Mouse (Mus musculus): ENCODE results near the gene Maml3. TPM values are rescaled to one million over a fixed set of nuclear protein-coding genes. Genes with fewer than 3 reads are reported as not detected.
A peak's percentile ranks its signal among the peaks of the same experiment; 100 is the strongest.

Gene Maml3
- total RNA-seq, 2 experiments from 2014 or later: 2.5 to 4.4 TPM

DNA sequence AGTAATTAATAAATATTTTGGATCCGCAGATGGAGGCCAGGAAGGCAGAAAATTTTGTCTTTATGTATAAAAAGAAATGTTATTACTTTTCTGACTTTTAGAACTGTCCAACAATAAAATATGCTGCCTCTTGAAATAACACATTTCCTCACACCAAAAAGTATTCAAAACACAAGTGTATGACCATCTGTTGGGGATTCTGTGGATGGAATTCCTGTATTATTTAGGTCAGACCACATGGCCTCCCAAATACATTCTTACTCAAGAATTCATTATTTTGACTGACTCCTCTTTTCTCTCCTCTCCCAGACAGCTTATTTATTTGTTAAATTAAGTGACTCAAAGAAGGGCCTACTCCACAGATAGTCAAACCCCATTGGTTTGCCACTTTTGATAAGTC, 89.3 kb downstream of the Maml3 start:
- intact Hi-C loops (cut with DNase I): no loop called here
- DNase-seq (ENCODE audit: low spot score): no peak

DNA sequence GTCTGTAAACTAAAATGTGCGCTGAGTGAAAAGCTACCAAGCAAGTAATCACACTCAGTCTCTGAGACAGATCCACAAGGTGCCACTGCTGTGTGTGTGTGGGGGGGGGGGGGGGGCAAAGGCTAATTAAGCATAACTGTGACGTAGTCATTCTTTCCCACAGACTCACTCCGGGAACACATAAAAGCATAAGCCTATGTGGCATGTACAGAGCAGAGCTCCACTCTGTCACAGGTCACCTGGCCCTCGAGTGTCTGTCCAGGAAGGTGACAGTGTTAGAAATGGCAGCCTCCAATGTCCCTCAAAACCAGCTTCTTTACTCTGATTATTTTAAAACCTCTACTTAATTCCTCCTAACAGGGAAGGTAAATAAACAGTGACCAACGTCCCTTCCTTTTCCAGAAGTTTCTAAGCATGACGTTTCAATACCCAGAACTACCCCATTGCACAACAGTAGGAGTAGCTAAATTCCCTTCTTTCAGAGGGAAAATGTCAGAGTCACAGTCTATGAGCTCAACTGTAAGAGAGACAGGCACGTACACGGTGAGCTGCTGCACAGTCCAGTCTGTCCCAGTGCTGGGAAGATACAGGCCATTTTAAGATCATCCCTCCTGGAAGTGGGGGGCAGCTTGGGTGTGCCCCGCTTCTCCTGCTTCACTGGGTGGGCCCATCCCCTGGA, 93.7 kb downstream of the Maml3 start:
- intact Hi-C loops (cut with DNase I): no loop called here
- no peak for DNase-seq (ENCODE audit: low spot score)

DNA sequence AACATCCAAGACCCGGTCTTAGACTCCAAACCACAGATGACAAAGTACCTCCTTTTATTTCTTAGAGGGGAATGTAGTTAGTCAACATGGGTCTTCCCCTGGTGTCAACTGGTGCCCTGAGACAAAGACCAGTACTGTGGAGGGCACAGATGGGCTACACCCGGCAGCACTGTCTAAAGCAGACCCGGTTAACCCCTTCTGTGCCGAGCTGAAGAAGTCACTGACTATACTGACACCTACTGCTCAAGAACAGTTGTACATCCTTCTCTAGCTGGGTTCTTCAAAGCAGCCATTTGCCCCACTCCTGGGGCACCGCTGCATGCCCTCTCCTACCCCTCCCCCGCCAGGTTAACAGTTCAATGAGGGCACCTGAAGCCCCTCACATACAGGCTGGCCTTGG, 95.6 kb downstream of the Maml3 start:
- intact Hi-C loops (cut with DNase I): loop anchor here (5.0 to 10.0 kb wide), 2 partner anchors 93 to 185 kb away; no protein-coding TSS in a partner anchor

DNA sequence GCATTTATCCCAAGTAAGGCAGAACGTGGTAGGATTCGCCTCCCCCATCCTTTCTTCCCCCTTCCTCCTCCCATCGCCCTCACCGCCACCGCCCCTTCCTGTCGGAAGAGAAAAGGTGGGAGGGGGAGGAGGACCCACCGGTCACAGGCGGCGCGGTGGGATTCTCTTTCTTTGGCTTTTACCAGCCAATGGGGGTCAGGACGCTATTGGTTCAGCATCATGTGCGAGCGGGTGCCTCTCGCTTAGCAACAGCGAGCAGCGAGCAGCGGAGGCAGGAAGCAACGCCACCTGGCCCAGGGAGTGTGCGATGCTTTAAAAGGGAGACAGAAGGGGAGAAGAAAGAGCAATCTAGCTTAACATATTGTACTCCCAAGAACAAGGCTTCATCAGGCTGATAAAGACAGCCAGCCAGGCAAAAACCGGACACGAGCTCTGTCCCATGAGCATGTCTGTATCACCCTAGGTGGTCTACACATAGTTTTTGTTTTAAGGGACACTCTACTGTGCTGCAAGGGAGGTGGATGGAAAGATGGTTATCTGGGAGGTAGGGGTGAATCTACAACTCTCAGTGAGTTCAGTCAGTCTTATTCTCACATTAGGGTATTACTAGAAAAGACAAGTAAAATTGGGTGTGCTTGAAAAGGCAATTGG, 97.1 kb downstream of the Maml3 start:
- intact Hi-C loops (cut with DNase I): loop anchor here (5.0 to 10.0 kb wide), 2 partner anchors 95 to 187 kb away; no protein-coding TSS in a partner anchor
- DNase-seq (ENCODE audit: low spot score): peak; percentile 6

More for the DNA sequence above, 95.6 kb downstream of the Maml3 start:
- DNase-seq (ENCODE audit: low spot score): no peak

DNA sequence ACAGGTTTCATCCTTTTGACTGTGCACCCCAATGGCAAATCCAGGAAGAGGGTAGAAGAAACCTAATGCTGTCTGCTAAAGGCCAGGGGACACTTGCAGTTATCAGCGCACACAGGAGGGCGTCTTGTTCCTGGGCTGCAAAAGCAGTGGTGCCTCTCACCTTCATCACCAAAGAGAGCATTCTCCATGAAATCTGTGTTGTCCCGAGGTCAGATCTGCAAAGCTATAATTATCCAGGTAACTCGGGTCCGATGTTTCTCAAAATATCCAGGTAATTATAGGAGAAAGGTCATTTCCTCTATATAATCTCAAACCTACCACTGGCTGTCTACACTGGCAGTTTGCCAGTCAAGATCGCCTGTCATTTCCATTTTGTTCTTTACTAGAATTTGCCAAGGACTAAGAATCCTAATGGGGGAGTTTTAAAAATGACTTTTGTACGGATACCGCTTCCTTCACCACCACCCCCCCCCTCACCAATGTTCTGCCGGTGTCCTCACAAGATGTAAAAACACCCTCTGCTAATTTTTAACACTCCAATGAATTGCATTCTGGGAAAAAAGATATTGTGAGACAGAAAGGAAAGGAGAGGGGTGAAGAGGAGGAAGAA, 98.0 kb downstream of the Maml3 start:
- intact Hi-C loops (cut with DNase I): loop anchor here (5.0 to 10.0 kb wide), 2 partner anchors 95 to 188 kb away; no protein-coding TSS in a partner anchor
- DNase-seq (ENCODE audit: low spot score): no peak

DNA sequence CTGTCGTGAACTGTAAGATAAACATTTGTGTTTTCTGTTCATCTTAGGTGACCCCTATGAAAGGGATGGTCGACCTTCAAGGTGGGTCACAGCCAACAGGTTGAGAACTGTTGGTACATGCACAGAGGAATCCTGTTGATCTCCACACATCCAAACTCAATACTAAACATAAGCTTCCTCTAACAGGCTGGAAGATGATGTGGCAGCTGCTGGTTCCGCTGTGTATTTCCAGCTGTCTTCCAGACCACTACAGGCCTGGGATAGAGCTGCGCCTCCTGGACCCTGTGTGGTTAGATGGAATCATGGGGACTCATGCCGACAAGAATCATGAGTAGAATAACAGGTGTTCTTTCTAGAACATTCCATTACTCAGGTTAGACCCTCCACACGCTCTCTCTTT, 101.2 kb downstream of the Maml3 start:
- intact Hi-C loops (cut with DNase I): loop anchor here (5.0 to 10.0 kb wide), 2 partner anchors 84 to 191 kb away; no protein-coding TSS in a partner anchor
- no peak for DNase-seq (ENCODE audit: low spot score)

DNA sequence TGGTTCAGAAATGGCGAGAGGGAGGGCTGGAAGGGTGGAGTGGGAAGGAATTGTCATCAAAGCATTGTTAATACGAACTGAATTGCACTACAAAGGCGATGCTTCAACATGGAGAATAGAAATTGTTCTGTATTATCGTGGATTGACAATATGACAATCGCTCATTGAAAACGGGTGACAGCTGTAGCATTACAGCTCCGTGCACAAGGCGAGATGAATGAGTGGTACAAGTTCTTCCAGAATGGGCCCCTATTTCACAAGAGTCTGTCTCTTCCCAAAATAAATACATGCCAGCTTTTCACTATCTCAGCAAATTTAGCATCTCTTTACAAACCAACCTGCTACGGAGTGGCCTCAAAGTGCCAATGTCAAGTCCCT, 103.4 kb downstream of the Maml3 start:
- intact Hi-C loops (cut with DNase I): loop anchor here (5.0 to 10.0 kb wide), 2 partner anchors 86 to 193 kb away; no protein-coding TSS in a partner anchor
- DNase-seq (ENCODE audit: low spot score): no peak

DNA sequence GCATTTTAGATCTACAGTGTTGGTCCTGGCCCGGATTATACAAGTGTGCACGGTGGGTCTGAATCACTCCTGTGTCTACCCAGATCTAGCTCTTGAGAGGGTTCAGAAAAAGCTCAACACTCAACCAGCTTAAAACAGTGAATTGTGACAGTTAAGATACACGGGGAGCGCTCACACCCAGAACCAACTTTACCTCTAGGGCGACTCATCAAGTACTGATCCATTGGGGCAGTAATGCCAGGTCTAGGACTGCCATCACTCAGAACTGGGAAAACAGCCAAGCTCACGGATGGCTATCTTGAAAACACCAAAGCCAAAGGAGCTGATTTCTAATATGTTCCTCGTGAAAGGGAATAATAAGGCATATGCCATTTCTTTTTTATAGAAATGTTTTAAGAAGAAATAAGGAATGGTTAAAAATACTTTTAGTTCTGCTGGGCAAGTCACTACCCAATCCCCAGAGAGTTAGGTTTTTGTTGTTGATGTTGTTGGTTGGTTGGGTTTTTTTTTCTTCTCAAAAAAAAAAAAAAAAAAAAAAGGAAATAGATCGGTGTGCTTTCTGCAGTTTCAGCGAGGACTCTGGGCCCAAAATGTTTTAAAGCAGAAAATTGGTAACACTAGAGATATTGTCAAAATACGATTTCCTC, 103.9 kb downstream of the Maml3 start:
- no peak for DNase-seq (ENCODE audit: low spot score)
- intact Hi-C loops (cut with DNase I): loop anchor here (5.0 to 10.0 kb wide), 2 partner anchors 86 to 194 kb away; no protein-coding TSS in a partner anchor

DNA sequence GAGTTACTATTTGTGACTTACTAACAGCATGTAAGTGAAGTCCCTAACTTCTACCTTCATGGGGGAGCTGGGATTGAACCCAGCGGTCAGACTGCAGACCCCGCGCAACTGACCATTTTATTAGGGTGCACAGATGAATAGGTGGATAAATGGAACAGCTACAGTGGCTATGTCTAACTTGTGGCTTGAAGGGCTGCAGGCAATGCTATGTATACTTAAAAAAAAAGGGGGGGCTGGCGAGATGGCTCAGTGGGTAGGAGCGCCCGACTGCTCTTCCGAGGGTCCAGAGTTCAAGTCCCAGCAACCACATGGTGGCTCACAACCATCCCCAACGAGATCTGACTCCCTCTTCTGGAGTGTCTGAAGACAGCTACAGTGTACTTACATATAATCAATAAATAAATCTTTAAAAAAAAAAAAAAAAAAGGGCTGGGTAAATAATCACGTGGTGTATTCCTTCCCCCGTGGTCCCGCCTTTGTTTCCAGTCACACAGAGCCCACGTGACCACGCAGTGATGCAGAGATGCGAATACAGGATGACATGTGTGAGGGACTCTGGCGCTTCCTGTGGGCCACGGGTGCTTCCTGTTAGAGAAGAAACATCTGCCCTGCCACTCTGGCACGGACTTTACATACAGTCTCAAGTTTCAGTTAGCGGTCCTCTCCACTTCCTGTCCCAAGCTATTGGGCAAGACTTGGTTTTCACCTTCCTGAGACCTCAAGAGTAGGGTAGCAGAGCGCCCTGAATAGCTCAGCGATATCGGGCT, 105.0 kb downstream of the Maml3 start:
- peak; percentile 21 for DNase-seq (ENCODE audit: low spot score)
- intact Hi-C loops (cut with DNase I): loop anchor here (5.0 to 10.0 kb wide), 2 partner anchors 87 to 195 kb away; no protein-coding TSS in a partner anchor

DNA sequence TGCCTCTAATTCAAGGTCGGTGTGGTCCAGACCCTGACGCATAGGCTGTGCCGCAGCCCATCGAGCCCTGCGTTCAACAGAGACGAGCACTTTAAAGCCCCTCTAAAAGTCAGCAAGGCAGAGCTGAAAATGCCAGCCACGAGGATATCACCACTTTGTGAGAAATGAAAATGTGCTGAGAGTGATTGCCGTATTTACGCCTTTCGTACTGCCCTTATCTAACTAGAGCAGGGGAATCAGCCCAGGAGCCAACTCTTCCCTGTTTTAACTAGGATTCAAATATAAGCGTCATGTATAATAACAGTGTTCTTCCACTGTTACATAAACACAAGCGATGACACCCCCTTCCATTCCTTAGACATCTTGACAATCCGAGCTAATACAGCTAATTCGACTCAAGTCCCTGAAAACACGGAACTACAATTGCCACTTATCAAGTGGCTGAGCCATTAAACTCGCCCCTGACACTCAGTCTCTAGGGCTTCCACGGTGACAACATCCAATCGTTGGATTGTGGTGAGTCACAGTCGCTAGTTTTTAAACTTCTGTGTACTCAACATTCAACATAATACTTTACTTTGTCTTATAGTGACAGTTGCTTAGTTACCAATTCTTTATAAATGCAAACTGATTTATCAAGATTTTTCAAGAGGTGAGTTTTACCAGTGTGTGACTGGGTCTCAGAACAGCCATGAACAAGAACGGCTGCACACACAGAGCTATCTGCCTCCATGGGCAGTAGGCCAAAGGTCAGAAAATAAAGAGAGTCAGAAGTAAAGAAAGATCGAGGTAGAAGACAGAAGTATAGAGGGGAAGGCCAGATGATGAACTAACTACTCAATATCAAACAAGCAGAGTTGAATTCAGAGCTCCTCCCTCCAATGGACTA, 106.1 kb downstream of the Maml3 start:
- intact Hi-C loops (cut with DNase I): no loop called here
- DNase-seq (ENCODE audit: low spot score): no peak

DNA sequence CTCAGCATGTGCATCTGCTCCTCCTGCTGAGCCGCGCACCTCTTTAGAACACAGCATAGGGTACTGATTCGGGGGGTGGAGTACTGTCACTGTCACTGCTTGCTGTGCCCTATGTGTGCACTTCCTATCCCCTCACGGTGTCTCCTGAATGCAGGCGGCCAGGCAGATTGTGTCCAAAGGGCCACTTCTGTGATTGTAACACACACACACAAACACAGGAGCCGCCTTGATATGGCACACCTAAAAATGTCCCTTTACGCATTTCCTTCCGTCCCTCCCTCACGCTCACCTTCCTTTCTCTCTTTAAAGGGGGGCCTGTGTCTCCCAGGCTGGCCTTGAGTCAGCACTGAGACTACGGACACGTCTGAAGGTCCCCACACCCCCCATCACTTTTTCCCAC, 107.3 kb downstream of the Maml3 start:
- DNase-seq (ENCODE audit: low spot score): no peak
- intact Hi-C loops (cut with DNase I): no loop called here

DNA sequence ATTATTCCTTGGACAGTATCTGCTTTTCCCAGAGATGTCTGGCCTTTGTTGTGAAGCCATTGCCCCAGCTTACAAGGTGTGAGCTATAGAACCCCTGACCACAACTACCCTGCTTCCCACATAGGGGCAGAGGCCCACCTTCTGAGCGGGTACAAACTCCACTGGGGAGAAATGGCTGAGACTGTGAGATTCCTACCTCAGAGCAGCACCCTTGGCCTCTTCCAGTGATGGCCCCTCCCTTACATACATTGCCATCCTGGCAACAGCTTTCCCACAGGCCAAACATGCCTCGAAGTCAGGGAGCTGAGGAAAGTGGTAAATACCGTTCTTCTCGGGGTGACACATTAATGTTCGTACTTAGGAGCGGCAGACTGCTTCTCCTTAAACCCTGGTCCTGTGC, 118.4 kb downstream of the Maml3 start:
- intact Hi-C loops (cut with DNase I): no loop called here
- DNase-seq (ENCODE audit: low spot score): no peak

DNA sequence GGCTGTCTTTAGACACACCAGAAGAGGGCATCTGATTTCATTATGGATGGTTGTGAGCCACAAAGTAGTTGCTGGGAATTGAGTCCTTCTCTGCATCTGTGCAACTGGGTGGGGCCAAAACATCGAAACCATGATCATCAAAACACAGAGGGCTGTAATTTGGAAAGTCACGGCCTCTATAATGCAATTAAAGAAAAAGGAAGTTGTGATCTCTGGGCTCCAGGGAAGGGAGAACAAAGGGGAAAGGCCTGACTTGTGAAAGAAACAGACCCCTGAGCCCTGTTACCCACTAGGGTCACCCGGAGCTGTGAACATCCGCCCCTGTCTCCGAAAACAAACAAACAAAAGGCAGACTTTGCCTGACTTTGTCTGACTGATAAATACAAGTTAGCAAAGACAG, 123.4 kb downstream of the Maml3 start:
- intact Hi-C loops (cut with DNase I): no loop called here
- no peak for DNase-seq (ENCODE audit: low spot score)

DNA sequence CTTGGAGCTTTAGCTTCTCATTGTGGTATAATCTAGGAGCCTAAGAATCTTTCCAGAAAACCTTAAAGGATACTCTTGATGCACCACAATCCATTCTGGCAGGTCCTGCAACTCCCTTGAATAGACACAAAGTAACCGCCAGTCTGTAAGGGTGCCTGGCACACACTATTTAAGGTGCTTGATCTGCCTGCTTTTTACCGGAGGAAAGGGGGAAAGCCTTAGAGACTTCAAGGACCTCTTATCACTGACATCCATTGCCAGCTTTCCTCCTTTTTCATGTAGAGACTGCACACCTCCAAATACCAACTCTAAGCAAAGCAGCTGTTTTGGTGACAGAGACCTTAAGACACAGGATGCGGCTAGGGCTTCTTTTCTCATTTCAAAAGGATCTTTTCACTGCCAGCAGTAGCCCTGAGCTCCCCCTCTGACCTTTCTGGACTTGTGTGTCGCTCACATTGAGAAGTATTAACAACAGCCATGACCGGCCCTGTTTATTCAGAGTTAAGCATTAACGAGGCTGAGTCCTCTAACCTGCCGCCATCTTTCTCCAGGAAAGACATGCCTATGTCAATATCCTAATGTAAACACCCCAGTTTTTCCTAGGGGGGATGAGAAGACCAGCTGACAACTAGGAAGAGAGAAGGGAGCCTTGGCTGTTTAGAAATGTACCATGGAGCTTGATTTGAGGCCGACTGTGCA, 127.1 kb downstream of the Maml3 start:
- DNase-seq (ENCODE audit: low spot score): no peak
- intact Hi-C loops (cut with DNase I): no loop called here

DNA sequence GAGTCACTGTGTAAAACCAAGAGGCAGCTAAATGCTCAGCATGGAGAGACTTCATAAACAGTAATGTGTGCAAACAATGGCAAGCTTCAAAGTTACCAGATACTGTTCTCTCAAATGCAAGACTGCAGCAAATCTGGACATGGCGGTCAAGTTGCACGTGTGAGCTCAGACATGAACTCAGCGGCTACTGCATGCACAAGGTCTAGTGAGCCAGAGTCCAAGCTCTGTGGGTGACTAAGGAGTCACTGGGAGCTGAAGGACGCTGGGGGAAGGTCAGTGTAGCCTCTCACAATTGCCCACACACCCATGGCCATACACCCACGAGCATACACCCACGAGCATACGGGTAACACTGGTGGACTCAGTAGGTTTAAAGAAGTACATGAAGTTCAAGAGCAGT, 130.3 kb downstream of the Maml3 start:
- intact Hi-C loops (cut with DNase I): no loop called here

DNA sequence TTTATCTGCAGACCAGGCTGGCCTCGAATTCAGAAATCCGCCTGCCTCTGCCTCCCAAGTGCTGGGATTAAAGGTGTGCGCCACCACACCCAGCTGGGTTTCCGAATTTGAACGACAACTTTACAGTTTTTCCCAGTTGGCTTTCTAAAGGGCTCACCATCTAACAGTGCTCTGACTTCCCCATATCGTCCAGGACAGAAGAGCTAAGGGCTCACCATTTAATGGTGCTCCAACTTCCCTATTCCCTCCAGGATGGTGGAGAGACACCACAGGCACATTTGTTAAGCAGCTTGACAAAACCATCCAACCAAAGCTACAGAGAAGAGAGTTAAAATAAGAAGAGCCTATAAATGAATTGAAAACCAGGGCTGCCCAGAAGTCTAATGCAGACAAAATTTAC, 130.7 kb downstream of the Maml3 start:
- no peak for DNase-seq (ENCODE audit: low spot score)
- intact Hi-C loops (cut with DNase I): no loop called here

More for the DNA sequence above, 130.3 kb downstream of the Maml3 start:
- no peak for DNase-seq (ENCODE audit: low spot score)

DNA sequence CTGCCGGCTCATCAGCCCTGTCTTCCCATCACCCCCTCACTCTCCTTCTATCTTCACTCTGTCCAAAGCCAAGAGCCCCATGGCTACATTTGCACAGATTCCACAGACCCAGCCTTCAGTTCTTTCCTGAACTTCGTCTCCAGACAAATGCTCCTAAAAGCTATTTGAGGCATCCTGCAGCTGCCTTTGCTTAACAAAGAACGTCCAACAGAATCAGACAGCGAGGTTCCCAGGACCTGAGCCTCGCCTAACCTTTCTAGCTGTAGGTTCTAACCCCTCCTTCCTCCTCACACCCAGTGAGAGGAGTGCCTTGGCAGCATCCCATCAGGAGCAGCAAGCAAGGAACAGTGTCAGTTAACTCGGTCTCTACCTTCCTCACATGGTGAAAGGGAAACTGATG, 132.3 kb downstream of the Maml3 start:
- intact Hi-C loops (cut with DNase I): no loop called here
- no peak for DNase-seq (ENCODE audit: low spot score)

DNA sequence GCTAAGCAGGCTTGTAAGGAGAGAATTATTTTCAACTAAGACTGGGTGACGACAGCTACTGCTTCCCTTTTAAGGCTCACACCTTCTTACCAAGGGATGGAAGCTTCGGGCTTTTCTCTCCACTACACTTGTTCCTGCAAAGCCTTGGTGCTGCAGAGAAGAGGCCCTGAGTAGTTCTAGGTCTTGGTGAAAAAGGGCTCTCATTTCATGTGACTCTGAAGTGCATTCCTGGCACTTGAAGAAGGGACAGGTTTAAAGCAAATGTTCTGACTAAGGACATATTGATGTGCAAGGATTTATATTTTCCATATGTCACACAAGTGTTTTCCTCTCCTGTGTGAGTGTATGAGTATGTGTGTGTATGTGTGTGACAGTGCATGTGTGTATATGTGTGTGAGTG, 134.4 kb downstream of the Maml3 start:
- intact Hi-C loops (cut with DNase I): no loop called here

More for the DNA sequence above, 134.4 kb downstream of the Maml3 start:
- DNase-seq (ENCODE audit: low spot score): no peak
